Mouse (Mus musculus) midbrain, embryonic 15.5 days (tissue): ENCODE measurements around the gene Mtfr1l. TPM values are rescaled to one million over a fixed set of nuclear protein-coding genes. Genes with fewer than 3 reads are reported as not detected.
A peak's percentile ranks its signal among the peaks of the same experiment; 100 is the strongest.

ENCODE experiments used
- ATAC-seq: fragments of 200-750 bp; cut with Nextera tagmentation; replicated peaks from 2 replicates; pipeline ENCODE4 v1.8.0; 2017; ENCODE audit warnings: moderate TSS enrichment
- H3K27ac ChIP-seq: fragments of 300-500 bp; sonication (generic); 2 replicates; pipeline ENCODE4 v1.5.1; 2015; ENCODE audit warnings: mild to moderate bottlenecking, inconsistent platforms
- H3K27me3 ChIP-seq: fragments of 300-500 bp; sonication (generic); replicated peaks from 2 replicates; pipeline ENCODE4 v1.6.1; 2015; ENCODE audit warnings: inconsistent platforms
- H3K36me3 ChIP-seq: fragments of 300-500 bp; sonication (generic); replicated peaks from 2 replicates; pipeline ENCODE4 v1.6.1; 2015; ENCODE audit warnings: inconsistent platforms
- H3K4me1 ChIP-seq: fragments of 300-500 bp; sonication (generic); 2 replicates; pipeline ENCODE4 v1.6.1; 2015; ENCODE audit warnings: inconsistent platforms
- H3K4me2 ChIP-seq: fragments of 300-500 bp; sonication (generic); 2 replicates; pipeline ENCODE4 v1.6.1; 2015; ENCODE audit warnings: inconsistent platforms, mild to moderate bottlenecking, moderate library complexity
- H3K4me3 ChIP-seq: fragments of 300-500 bp; sonication (generic); 2 replicates; pipeline ENCODE4 v1.5.1; 2015; ENCODE audit warnings: mild to moderate bottlenecking, inconsistent platforms
- H3K9ac ChIP-seq: fragments of 300-500 bp; sonication (generic); 2 replicates; pipeline ENCODE4 v1.6.1; 2015; ENCODE audit warnings: mild to moderate bottlenecking, inconsistent platforms
- H3K9me3 ChIP-seq: fragments of 300-500 bp; sonication (generic); 2 replicates; pipeline ENCODE4 v1.6.1; 2016; ENCODE audit warnings: inconsistent platforms
- WGBS: fragments of 180-500 bp; shearing (Covaris S2); methylation state at CpG from one replicate; pipeline ENCODE4 v1.1.7; 2015; ENCODE audit warnings: mixed read lengths; 5-methylcytosine and 5-hydroxymethylcytosine counted together
- polyA plus RNA-seq: library from polyadenylated mRNA; unstranded; fragments of >200 nt; fragmentation: Nextera tagmentation; extraction: Ambion mirVana; gene quantifications from 2 replicates; pipeline ENCODE4 v1.2.1, GENCODE M21; 2015

Gene Mtfr1l
- polyA plus RNA-seq, 1 experiment from 2014 or later = 164 TPM

- 86% methylated on average over 4 of the region's 4 CpGs for WGBS
- H3K9me3 ChIP-seq = no peaks in the 10 kb centered on the region
- H3K9ac ChIP-seq = no peak overlapping the region
- no peaks in the 10 kb centered on the region for H3K27me3 ChIP-seq
- no peak for ATAC-seq
- peaks cover 33% of the 10 kb centered on the region for H3K36me3 ChIP-seq
- peaks cover 23% of the 10 kb centered on the region for H3K4me1 ChIP-seq
- H3K4me2 ChIP-seq = no peak overlapping the region
- no peak overlapping the region for H3K27ac ChIP-seq
- H3K4me3 ChIP-seq = no peak overlapping the region
Observed at GRCm38 (mm10) chr4:134532928-134533327, 2.3 kb downstream of the Mtfr1l start.

GRCm38 (mm10) chr4:134526220-134526619 lies 9.0 kb downstream of the Mtfr1l start:
- no peak overlapping the region for H3K4me2 ChIP-seq
- H3K27me3 ChIP-seq = no peaks in the 10 kb centered on the region
- H3K9ac ChIP-seq = no peak overlapping the region
- no peaks in the 10 kb centered on the region for H3K9me3 ChIP-seq
- ATAC-seq = no peak
- no peak overlapping the region for H3K4me3 ChIP-seq
- H3K27ac ChIP-seq = no peak overlapping the region
- no peaks in the 10 kb centered on the region for H3K4me1 ChIP-seq
- WGBS = 64% methylated on average over 5 of the region's 5 CpGs
- H3K36me3 ChIP-seq = peaks cover 39% of the 10 kb centered on the region

GRCm38 (mm10) chr4:134525806-134526205 lies 9.4 kb downstream of the Mtfr1l start:
- Histone ChIP-seq H3K9me3 (no peaks in the 10 kb centered on the region), H3K27ac (no peak overlapping the region), H3K9ac (no peak overlapping the region), H3K27me3 (no peaks in the 10 kb centered on the region), H3K4me1 (no peaks in the 10 kb centered on the region), H3K36me3 (peaks cover 35% of the 10 kb centered on the region), H3K4me3 (no peak overlapping the region), H3K4me2 (no peak overlapping the region)
- 46% methylated on average over 5 of the region's 5 CpGs for WGBS
- ATAC-seq = no peak

- H3K27me3 ChIP-seq = no peaks in the 10 kb centered on the region
- no peak overlapping the region for H3K27ac ChIP-seq
- ATAC-seq = no peak
- no peaks in the 10 kb centered on the region for H3K9me3 ChIP-seq
- H3K36me3 ChIP-seq = peaks cover 13% of the 10 kb centered on the region; the same call in 1 of the 2 replicates
- WGBS = 92% methylated on average over 4 of the region's 4 CpGs
- H3K4me3 ChIP-seq = no peak overlapping the region
- H3K9ac ChIP-seq = no peak overlapping the region
- no peaks in the 10 kb centered on the region for H3K4me1 ChIP-seq
- H3K4me2 ChIP-seq = no peak overlapping the region
Observed at GRCm38 (mm10) chr4:134523447-134523846, 11.7 kb downstream of the Mtfr1l start.

GRCm38 (mm10) chr4:134519281-134519680 lies 15.9 kb downstream of the Mtfr1l start:
- H3K4me1 ChIP-seq = no peaks in the 10 kb centered on the region
- H3K4me2 ChIP-seq = no peak overlapping the region
- no peaks in the 10 kb centered on the region for H3K27me3 ChIP-seq
- no peak for ATAC-seq
- H3K9ac ChIP-seq = no peak overlapping the region
- no peaks in the 10 kb centered on the region for H3K9me3 ChIP-seq
- H3K4me3 ChIP-seq = no peak overlapping the region
- no peak overlapping the region for H3K27ac ChIP-seq
- no peaks in the 10 kb centered on the region for H3K36me3 ChIP-seq

- 93% methylated on average over 4 of the region's 4 CpGs for WGBS
- no peaks in the 10 kb centered on the region for H3K36me3 ChIP-seq
- H3K27me3 ChIP-seq = no peaks in the 10 kb centered on the region
- no peak for ATAC-seq
- no peak overlapping the region for H3K27ac ChIP-seq
- no peaks in the 10 kb centered on the region for H3K9me3 ChIP-seq
- no peak overlapping the region for H3K4me2 ChIP-seq
- H3K9ac ChIP-seq = no peak overlapping the region
- no peak overlapping the region for H3K4me3 ChIP-seq
- no peaks in the 10 kb centered on the region for H3K4me1 ChIP-seq
Observed at GRCm38 (mm10) chr4:134518541-134518940, 16.6 kb downstream of the Mtfr1l start.

- Histone ChIP-seq H3K27me3 (no peaks in the 10 kb centered on the region), H3K4me2 (no peak overlapping the region), H3K4me1 (no peaks in the 10 kb centered on the region), H3K9me3 (no peaks in the 10 kb centered on the region), H3K36me3 (no peaks in the 10 kb centered on the region), H3K9ac (no peak overlapping the region), H3K27ac (no peak overlapping the region), H3K4me3 (no peak overlapping the region)
- WGBS = 89% methylated on average over 10 of the region's 10 CpGs
- ATAC-seq = no peak
Observed at GRCm38 (mm10) chr4:134517719-134518118, 17.5 kb downstream of the Mtfr1l start.

- no peaks in the 10 kb centered on the region for H3K4me1 ChIP-seq
- no peaks in the 10 kb centered on the region for H3K27me3 ChIP-seq
- no peaks in the 10 kb centered on the region for H3K9me3 ChIP-seq
- no peak for ATAC-seq
- no peak overlapping the region for H3K4me2 ChIP-seq
- no peak overlapping the region for H3K9ac ChIP-seq
- no peak overlapping the region for H3K4me3 ChIP-seq
- no peaks in the 10 kb centered on the region for H3K36me3 ChIP-seq
- WGBS = 83% methylated on average over 8 of the region's 8 CpGs
- no peak overlapping the region for H3K27ac ChIP-seq
Observed at GRCm38 (mm10) chr4:134516981-134517380, 18.2 kb downstream of the Mtfr1l start.

GRCm38 (mm10) chr4:134515614-134516013 lies 19.6 kb downstream of the Mtfr1l start:
- 81% methylated on average over 7 of the region's 7 CpGs for WGBS
- H3K27me3 ChIP-seq = no peaks in the 10 kb centered on the region
- H3K27ac ChIP-seq = no peak overlapping the region
- H3K4me2 ChIP-seq = no peak overlapping the region
- no peaks in the 10 kb centered on the region for H3K36me3 ChIP-seq
- peaks cover 6% of the 10 kb centered on the region for H3K4me1 ChIP-seq
- no peak for ATAC-seq
- H3K4me3 ChIP-seq = no peak overlapping the region
- H3K9ac ChIP-seq = no peak overlapping the region
- no peaks in the 10 kb centered on the region for H3K9me3 ChIP-seq

GRCm38 (mm10) chr4:134514309-134514930 lies 20.8 kb downstream of the Mtfr1l start:
- no peak overlapping the region for H3K9ac ChIP-seq
- 93% methylated on average over 11 of the region's 11 CpGs for WGBS
- H3K27me3 ChIP-seq = no peaks in the 10 kb centered on the region
- H3K4me2 ChIP-seq = no peak overlapping the region
- no peak overlapping the region for H3K4me3 ChIP-seq
- H3K4me1 ChIP-seq = peaks cover 6% of the 10 kb centered on the region
- no peak for ATAC-seq
- no peaks in the 10 kb centered on the region for H3K36me3 ChIP-seq
- no peaks in the 10 kb centered on the region for H3K9me3 ChIP-seq
- no peak overlapping the region for H3K27ac ChIP-seq

GRCm38 (mm10) chr4:134512798-134513197 lies 22.4 kb downstream of the Mtfr1l start:
- Histone ChIP-seq H3K4me3 (no peak overlapping the region), H3K4me1 (peaks cover 6% of the 10 kb centered on the region), H3K27me3 (no peaks in the 10 kb centered on the region), H3K4me2 (peak overlapping the region; percentile 5; the same call in 1 of the 2 replicates), H3K27ac (no peak overlapping the region), H3K9ac (no peak overlapping the region), H3K9me3 (no peaks in the 10 kb centered on the region), H3K36me3 (no peaks in the 10 kb centered on the region)
- WGBS = 25% methylated on average over 15 of the region's 15 CpGs
- ATAC-seq = no peak

- ATAC-seq = no peak
- Histone ChIP-seq H3K9me3 (no peaks in the 10 kb centered on the region), H3K9ac (no peak overlapping the region), H3K27me3 (no peaks in the 10 kb centered on the region), H3K4me2 (peak overlapping the region; percentile 91), H3K4me1 (peaks cover 6% of the 10 kb centered on the region), H3K4me3 (peak overlapping the region; percentile 44), H3K27ac (no peak overlapping the region), H3K36me3 (no peaks in the 10 kb centered on the region)
- WGBS = 71% methylated on average over 6 of the region's 6 CpGs
Observed at GRCm38 (mm10) chr4:134511730-134512129, 23.5 kb downstream of the Mtfr1l start.

GRCm38 (mm10) chr4:134510845-134511411 lies 24.3 kb downstream of the Mtfr1l start, which contains the start of gene Aunip:
TSS of gene Aunip (plus strand) at chr4:134510999.
- Histone ChIP-seq H3K4me1 (peaks cover 6% of the 10 kb centered on the region), H3K9me3 (no peaks in the 10 kb centered on the region), H3K36me3 (no peaks in the 10 kb centered on the region), H3K27ac (no peak within 1 kb of the TSS), H3K4me3 (peak within 1 kb of the TSS; percentile 44), H3K9ac (peak within 1 kb of the TSS; percentile 7; the same call in 1 of the 2 replicates), H3K4me2 (peak within 1 kb of the TSS; percentile 91), H3K27me3 (no peaks in the 10 kb centered on the region)
- ATAC-seq = peak; percentile 93
- WGBS = under 1% methylated on average over 42 of the region's 42 CpGs
